Mouse (Mus musculus): ENCODE data around the gene Adgrf2. TPM values are rescaled to one million over a fixed set of nuclear protein-coding genes. Genes with fewer than 3 reads are reported as not detected.

Adgrf2 gene
- polyA plus RNA-seq, 1 experiment from 2014 or later, result 0.04 TPM

GRCm38 (mm10) chr17:42742823-42743222 is 844 bp upstream of the Adgrf2 start:
- Histone ChIP-seq H3K27me3 (ENCODE audit: control insufficient read depth, insufficient read depth, low read length) (no peaks in the 10 kb centered on the region), H3K4me3 (ENCODE audit: low read depth, low read length) (no peak overlapping the region), H3K4me2 (ENCODE audit: low read depth, severe bottlenecking) (no peak overlapping the region), H3K9ac (ENCODE audit: low read length) (no peak overlapping the region), H3K9me3 (ENCODE audit: control insufficient read depth, low read length) (no peaks in the 10 kb centered on the region), H3K4me1 (ENCODE audit: control insufficient read depth, insufficient read depth, low read length) (no peaks in the 10 kb centered on the region), H3K36me3 (ENCODE audit: control insufficient read depth, insufficient read depth, low read length) (no peaks in the 10 kb centered on the region), H3K27ac (replicated peaks; ENCODE audit: low read depth, low read length) (no peak overlapping the region)
- WGBS, result 83% methylated on average over 3 of the region's 3 CpGs
- no peak for DNase-seq (ENCODE audit: low spot score)
- ATAC-seq (ENCODE audit: insufficient number of reproducible peaks, low FRiP score, low TSS enrichment, low read depth), result no peak

GRCm38 (mm10) chr17:42738794-42739193 is 3.2 kb downstream of the Adgrf2 start:
- Histone ChIP-seq H3K4me1 (ENCODE audit: control insufficient read depth, insufficient read depth, low read length) (no peaks in the 10 kb centered on the region), H3K9me3 (ENCODE audit: control insufficient read depth, low read length) (no peaks in the 10 kb centered on the region), H3K4me2 (ENCODE audit: low read depth, severe bottlenecking) (no peak overlapping the region), H3K9ac (ENCODE audit: low read length) (no peak overlapping the region), H3K36me3 (ENCODE audit: control insufficient read depth, insufficient read depth, low read length) (no peaks in the 10 kb centered on the region), H3K27ac (replicated peaks; ENCODE audit: low read depth, low read length) (no peak overlapping the region), H3K4me3 (ENCODE audit: low read depth, low read length) (no peak overlapping the region), H3K27me3 (ENCODE audit: control insufficient read depth, insufficient read depth, low read length) (no peaks in the 10 kb centered on the region)
- no peak for DNase-seq (ENCODE audit: low spot score)
- WGBS, result 84% methylated on average over 6 of the region's 6 CpGs
- no peak for ATAC-seq (ENCODE audit: insufficient number of reproducible peaks, low FRiP score, low TSS enrichment, low read depth)

- no peaks in the 10 kb centered on the region for H3K36me3 ChIP-seq (ENCODE audit: control insufficient read depth, insufficient read depth, low read length)
- no peak overlapping the region for H3K4me2 ChIP-seq (ENCODE audit: low read depth, severe bottlenecking)
- no peaks in the 10 kb centered on the region for H3K9me3 ChIP-seq (ENCODE audit: control insufficient read depth, low read length)
- whole genome bisulfite sequencing, result 60% methylated on average over 3 of the region's 3 CpGs
- no peak for DNase-seq (ENCODE audit: low spot score)
- H3K9ac ChIP-seq (ENCODE audit: low read length), result no peak overlapping the region
- ATAC-seq (ENCODE audit: insufficient number of reproducible peaks, low FRiP score, low TSS enrichment, low read depth), result no peak
- H3K27me3 ChIP-seq (ENCODE audit: control insufficient read depth, insufficient read depth, low read length), result no peaks in the 10 kb centered on the region
- no peak overlapping the region for H3K4me3 ChIP-seq (ENCODE audit: low read depth, low read length)
- H3K4me1 ChIP-seq (ENCODE audit: control insufficient read depth, insufficient read depth, low read length), result no peaks in the 10 kb centered on the region
- H3K27ac ChIP-seq (replicated peaks; ENCODE audit: low read depth, low read length), result no peak overlapping the region
These were observed 24.8 kb downstream of the Adgrf2 start for GRCm38 (mm10) chr17:42717161-42717560.

GRCm38 (mm10) chr17:42714991-42715390 is 27.0 kb downstream of the Adgrf2 start:
- Histone ChIP-seq H3K36me3 (ENCODE audit: control insufficient read depth, insufficient read depth, low read length) (no peaks in the 10 kb centered on the region), H3K4me2 (ENCODE audit: low read depth, severe bottlenecking) (no peak overlapping the region), H3K27ac (replicated peaks; ENCODE audit: low read depth, low read length) (no peak overlapping the region), H3K9me3 (ENCODE audit: control insufficient read depth, low read length) (no peaks in the 10 kb centered on the region), H3K27me3 (ENCODE audit: control insufficient read depth, insufficient read depth, low read length) (no peaks in the 10 kb centered on the region), H3K9ac (ENCODE audit: low read length) (no peak overlapping the region), H3K4me3 (ENCODE audit: low read depth, low read length) (no peak overlapping the region), H3K4me1 (ENCODE audit: control insufficient read depth, insufficient read depth, low read length) (no peaks in the 10 kb centered on the region)
- DNase-seq (ENCODE audit: low spot score) (peak; percentile 10), ATAC-seq (ENCODE audit: insufficient number of reproducible peaks, low FRiP score, low TSS enrichment, low read depth) (no peak)
- WGBS, result 93% methylated on average over 7 of the region's 7 CpGs

- H3K36me3 ChIP-seq (ENCODE audit: control insufficient read depth, insufficient read depth, low read length), result no peaks in the 10 kb centered on the region
- DNase-seq (ENCODE audit: low spot score), result no peak
- no peak overlapping the region for H3K4me3 ChIP-seq (ENCODE audit: low read depth, low read length)
- H3K4me1 ChIP-seq (ENCODE audit: control insufficient read depth, insufficient read depth, low read length), result no peaks in the 10 kb centered on the region
- H3K27me3 ChIP-seq (ENCODE audit: control insufficient read depth, insufficient read depth, low read length), result no peaks in the 10 kb centered on the region
- ATAC-seq (ENCODE audit: insufficient number of reproducible peaks, low FRiP score, low TSS enrichment, low read depth), result no peak
- H3K9me3 ChIP-seq (ENCODE audit: control insufficient read depth, low read length), result no peaks in the 10 kb centered on the region
- no peak overlapping the region for H3K27ac ChIP-seq (replicated peaks; ENCODE audit: low read depth, low read length)
- WGBS, result 86% methylated on average over 7 of the region's 7 CpGs
- no peak overlapping the region for H3K9ac ChIP-seq (ENCODE audit: low read length)
- no peak overlapping the region for H3K4me2 ChIP-seq (ENCODE audit: low read depth, severe bottlenecking)
These were observed 31.3 kb downstream of the Adgrf2 start for GRCm38 (mm10) chr17:42710717-42711116.

- no peaks in the 10 kb centered on the region for H3K9me3 ChIP-seq (ENCODE audit: control insufficient read depth, low read length)
- ATAC-seq (ENCODE audit: insufficient number of reproducible peaks, low FRiP score, low TSS enrichment, low read depth), result no peak
- no peak overlapping the region for H3K9ac ChIP-seq (ENCODE audit: low read length)
- DNase-seq (ENCODE audit: low spot score), result peak; percentile 3
- no peaks in the 10 kb centered on the region for H3K4me1 ChIP-seq (ENCODE audit: control insufficient read depth, insufficient read depth, low read length)
- H3K27ac ChIP-seq (replicated peaks; ENCODE audit: low read depth, low read length), result no peak overlapping the region
- WGBS, result 74% methylated on average over 4 of the region's 4 CpGs
- H3K36me3 ChIP-seq (ENCODE audit: control insufficient read depth, insufficient read depth, low read length), result no peaks in the 10 kb centered on the region
- no peak overlapping the region for H3K4me3 ChIP-seq (ENCODE audit: low read depth, low read length)
- no peaks in the 10 kb centered on the region for H3K27me3 ChIP-seq (ENCODE audit: control insufficient read depth, insufficient read depth, low read length)
- H3K4me2 ChIP-seq (ENCODE audit: low read depth, severe bottlenecking), result no peak overlapping the region
These were observed 36.4 kb downstream of the Adgrf2 start for GRCm38 (mm10) chr17:42705611-42706010.

- DNase-seq (ENCODE audit: low spot score), result no peak
- ATAC-seq (ENCODE audit: insufficient number of reproducible peaks, low FRiP score, low TSS enrichment, low read depth), result no peak
- Histone ChIP-seq H3K4me3 (ENCODE audit: low read depth, low read length) (no peak overlapping the region), H3K9me3 (ENCODE audit: control insufficient read depth, low read length) (no peaks in the 10 kb centered on the region), H3K27ac (replicated peaks; ENCODE audit: low read depth, low read length) (no peak overlapping the region), H3K9ac (ENCODE audit: low read length) (no peak overlapping the region), H3K36me3 (ENCODE audit: control insufficient read depth, insufficient read depth, low read length) (no peaks in the 10 kb centered on the region), H3K4me2 (ENCODE audit: low read depth, severe bottlenecking) (no peak overlapping the region), H3K27me3 (ENCODE audit: control insufficient read depth, insufficient read depth, low read length) (no peaks in the 10 kb centered on the region), H3K4me1 (ENCODE audit: control insufficient read depth, insufficient read depth, low read length) (no peaks in the 10 kb centered on the region)
- 88% methylated on average over 9 of the region's 9 CpGs for WGBS
These were observed 39.8 kb downstream of the Adgrf2 start for GRCm38 (mm10) chr17:42702198-42702597.

GRCm38 (mm10) chr17:42694730-42695129 is 47.2 kb downstream of the Adgrf2 start:
- no peaks in the 10 kb centered on the region for H3K36me3 ChIP-seq (ENCODE audit: control insufficient read depth, insufficient read depth, low read length)
- 89% methylated on average over 4 of the region's 4 CpGs for WGBS

GRCm38 (mm10) chr17:42692136-42692535 is 49.8 kb downstream of the Adgrf2 start, which contains the start of gene Adgrf4:
TSS of gene Adgrf4 (minus strand) at chr17:42692284.
- 89% methylated on average over 10 of the region's 10 CpGs for WGBS
- ATAC-seq (ENCODE audit: insufficient number of reproducible peaks, low FRiP score, low TSS enrichment, low read depth) (no peak), DNase-seq (ENCODE audit: low spot score) (no peak)
- Histone ChIP-seq H3K9me3 (ENCODE audit: control insufficient read depth, low read length) (no peaks in the 10 kb centered on the region), H3K27me3 (ENCODE audit: control insufficient read depth, insufficient read depth, low read length) (no peaks in the 10 kb centered on the region), H3K36me3 (ENCODE audit: control insufficient read depth, insufficient read depth, low read length) (no peaks in the 10 kb centered on the region), H3K4me1 (ENCODE audit: control insufficient read depth, insufficient read depth, low read length) (no peaks in the 10 kb centered on the region), H3K27ac (replicated peaks; ENCODE audit: low read depth, low read length) (no peak within 1 kb of the TSS), H3K4me3 (ENCODE audit: low read depth, low read length) (no peak within 1 kb of the TSS), H3K4me2 (ENCODE audit: low read depth, severe bottlenecking) (no peak within 1 kb of the TSS), H3K9ac (ENCODE audit: low read length) (no peak within 1 kb of the TSS)

More at GRCm38 (mm10) chr17:42694730-42695129, 47.2 kb downstream of the Adgrf2 start:
- Histone ChIP-seq H3K9ac (ENCODE audit: low read length) (no peak overlapping the region), H3K27ac (replicated peaks; ENCODE audit: low read depth, low read length) (no peak overlapping the region), H3K4me3 (ENCODE audit: low read depth, low read length) (no peak overlapping the region), H3K9me3 (ENCODE audit: control insufficient read depth, low read length) (no peaks in the 10 kb centered on the region), H3K27me3 (ENCODE audit: control insufficient read depth, insufficient read depth, low read length) (no peaks in the 10 kb centered on the region), H3K4me2 (ENCODE audit: low read depth, severe bottlenecking) (no peak overlapping the region), H3K4me1 (ENCODE audit: control insufficient read depth, insufficient read depth, low read length) (no peaks in the 10 kb centered on the region)
- DNase-seq (ENCODE audit: low spot score) (no peak), ATAC-seq (ENCODE audit: insufficient number of reproducible peaks, low FRiP score, low TSS enrichment, low read depth) (no peak)
